Mouse (Mus musculus) liver, postnatal 0 days (tissue): ENCODE measurements around the gene Pkn1.

ENCODE experiments used
- CTCF ChIP-seq: sonication (generic); IDR thresholded peaks from 2 replicates; pipeline ENCODE4 v1.5.1; 2016; ENCODE audit warnings: antibody characterized with exemption, low read depth
- EP300 ChIP-seq: IDR thresholded peaks from 2 replicates; pipeline ENCODE4 v1.6.1; 2016; ENCODE audit warnings: antibody characterized with exemption, low read depth, mild to moderate bottlenecking

DNA sequence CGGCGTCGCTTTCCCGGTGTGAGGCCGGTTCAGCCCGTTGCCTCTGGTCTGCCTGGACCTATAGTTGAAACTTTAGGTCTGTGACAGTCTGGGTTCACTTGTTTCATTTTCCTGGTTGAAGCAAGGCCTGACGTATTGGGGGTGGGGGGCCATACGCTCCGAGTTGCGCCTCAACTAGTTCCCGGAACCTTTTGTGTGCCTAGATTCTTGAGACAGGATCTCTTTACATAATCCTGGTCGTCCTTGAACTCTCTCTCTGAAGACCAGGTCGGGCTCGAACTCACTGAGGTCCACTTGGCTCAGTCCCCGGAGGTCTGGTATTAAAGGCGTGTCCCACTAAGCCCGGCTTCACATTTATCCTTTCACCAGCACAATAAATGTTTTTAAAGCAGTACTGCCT, 16.8 kb upstream of the Pkn1 start:
- TF ChIP-seq CTCF, result no peak
- TF ChIP-seq EP300, result no peak
